Mouse (Mus musculus) kidney, embryonic 14.5 days (tissue): ENCODE measurements around the gene Haspin. TPM values are rescaled to one million over a fixed set of nuclear protein-coding genes. Genes with fewer than 3 reads are reported as not detected.

Experiments used
- polyA plus RNA-seq: library from polyadenylated mRNA; unstranded; fragments of >200 nt; fragmentation: Nextera tagmentation; extraction: Ambion mirVana; gene quantifications from 2 replicates; pipeline ENCODE4 v1.2.1, GENCODE M21; 2014

The Haspin gene
- polyA plus RNA-seq, 1 experiment from 2014 or later = 19.5 TPM

Other genes starting within 250 kb of the Haspin start
- gene Atp2a3, start 177.1 kb downstream of the Haspin start, polyA plus RNA-seq = 1.3 and 2.2 TPM in 2 replicates
- gene P2rx1, start 139.2 kb downstream of the Haspin start, polyA plus RNA-seq = 0.61 and 0.76 TPM in 2 replicates
- 2.2 and 2.8 TPM in 2 replicates for gene Camkk1, start 119.3 kb downstream of the Haspin start, polyA plus RNA-seq
- gene Ncbp3, start 90.5 kb downstream of the Haspin start, polyA plus RNA-seq = 8.7 and 12.9 TPM in 2 replicates
- gene Itgae, start 47.7 kb downstream of the Haspin start, polyA plus RNA-seq = 0.20 and 0.24 TPM in 2 replicates
- gene P2rx5, start 22.1 kb upstream of the Haspin start, polyA plus RNA-seq = 0.34 TPM in 1 of 2 replicates, not detected in the other
- gene Emc6, start 38.7 kb upstream of the Haspin start, polyA plus RNA-seq = 134 and 156 TPM in 2 replicates
- gene Tax1bp3, start 38.8 kb upstream of the Haspin start, polyA plus RNA-seq = 195 and 209 TPM in 2 replicates
- gene Ctns, start 60.7 kb upstream of the Haspin start, polyA plus RNA-seq = 15.3 and 19.5 TPM in 2 replicates
- 0.77 and 1.1 TPM in 2 replicates for gene Shpk, start 61.2 kb upstream of the Haspin start, polyA plus RNA-seq
- not detected in 2 replicates for gene Trpv1, start 96.0 kb upstream of the Haspin start, polyA plus RNA-seq
- gene Trpv3, start 129.1 kb upstream of the Haspin start, polyA plus RNA-seq = 0.14 and 0.15 TPM in 2 replicates
- gene Aspa, start 191.3 kb upstream of the Haspin start, polyA plus RNA-seq = 4.5 and 6.3 TPM in 2 replicates
- gene Gm49340, start 191.4 kb upstream of the Haspin start, polyA plus RNA-seq = not detected in 2 replicates
- gene Spata22, start 191.4 kb upstream of the Haspin start, polyA plus RNA-seq = 0.16 TPM in 1 of 2 replicates, not detected in the other
- gene Olfr20, start 212.5 kb upstream of the Haspin start, polyA plus RNA-seq = not detected in 2 replicates
- not detected in 2 replicates for gene Olfr376, start 233.0 kb upstream of the Haspin start, polyA plus RNA-seq